Mouse (Mus musculus): ENCODE measurements around the gene Ahctf1. TPM values are rescaled to one million over a fixed set of nuclear protein-coding genes. Genes with fewer than 3 reads are reported as not detected.

Ahctf1 gene
- 56.7 and 56.9 TPM in 2 replicates for total RNA-seq (2012; rRNA removed)
- 100 to 1,000 TPM in 1 of 2 experiments, 10 to 100 TPM in 1; 70.8 to 489 TPM for polyA plus RNA-seq (2012; ENCODE audit: insufficient read depth in 1 of 2, insufficient read length in 2 of 2, low read depth in 1 of 2, low replicate concordance in 2 of 2, missing spikeins in 1 of 2)

GRCm38 (mm10) chr1:179803513-179804139 lies at the start of gene Ahctf1:
Gene Ahctf1 (minus strand): TSS chr1:179803680.
- peak within 1 kb of the TSS; percentile 93 to 96 for H3K4me3 ChIP-seq (ENCODE audit: control insufficient read depth in 1 of 2, insufficient read depth in 1 of 2, low read depth in 2 of 2, low read length in 2 of 2)
- peaks cover 14 to 41% of the 10 kb centered on the region in 2 experiments for H3K4me1 ChIP-seq (ENCODE audit: control insufficient read depth in 1 of 2, insufficient read depth in 2 of 2, low read length in 2 of 2)
- peak; percentile 99 for DNase-seq (ENCODE audit: low read depth, low spot score)
- H3K36me3 ChIP-seq (ENCODE audit: control insufficient read depth in 1 of 2, insufficient read depth in 2 of 2, low read length in 2 of 2): peaks cover 6 to 59% of the 10 kb centered on the region in 2 experiments
- H3K9me3 ChIP-seq (replicated peaks; ENCODE audit: insufficient read depth, low read length): no peaks in the 10 kb centered on the region
- peak within 1 kb of the TSS; percentile 97 for H3K9ac ChIP-seq (ENCODE audit: control insufficient read depth, low read depth, low read length, poor library complexity, severe bottlenecking)
- H3K27ac ChIP-seq (ENCODE audit: control insufficient read depth, low read depth, low read length): peak within 1 kb of the TSS; percentile 97
- peaks cover 40% of the 10 kb centered on the region for H3K79me2 ChIP-seq (ENCODE audit: control insufficient read depth, insufficient read depth, low read length, poor library complexity)
- H3K27me3 ChIP-seq (ENCODE audit: control insufficient read depth in 1 of 2, insufficient read depth in 2 of 2, low read length in 2 of 2): no peaks in the 10 kb centered on the region
- peak; percentile 94 for TF ChIP-seq CHD2 (IDR thresholded peaks at IDR 0.05; ENCODE audit: low read length)
- peak; percentile 49; the same call in 1 of the 2 replicates for TF ChIP-seq NRF1 (IDR thresholded peaks at IDR 0.05; ENCODE audit: insufficient read depth, low read depth, low read length, poor library complexity, severe bottlenecking)
- TF ChIP-seq ZKSCAN1 (IDR thresholded peaks at IDR 0.05; ENCODE audit: low read depth, low read length): no peak
- no peak for TF ChIP-seq ZC3H11A (IDR thresholded peaks at IDR 0.05; ENCODE audit: low read depth, low read length)
- peak; percentile 79 for TF ChIP-seq ELF1 (IDR thresholded peaks at IDR 0.05; ENCODE audit: low read depth, low read length)
- no peak; the same call in 1 of the 2 replicates for TF ChIP-seq MXI1 (IDR thresholded peaks at IDR 0.05; ENCODE audit: low read depth, low read length)
- peak; percentile 86 for TF ChIP-seq ZNF384 (IDR thresholded peaks at IDR 0.05; ENCODE audit: low read depth, low read length)
- TF ChIP-seq GABPA (IDR thresholded peaks at IDR 0.05; ENCODE audit: low read depth, low read length): no peak
- TF ChIP-seq MEF2A (IDR thresholded peaks at IDR 0.05; ENCODE audit: extremely low read depth, insufficient replicate concordance, low read depth, low read length, poor library complexity, severe bottlenecking): no peak
- peak; percentile 93 for TF ChIP-seq E2F4 (IDR thresholded peaks at IDR 0.05; ENCODE audit: borderline replicate concordance, low read depth, low read length)
- no peak; the same call in 1 of the 2 replicates for TF ChIP-seq MAZ (IDR thresholded peaks at IDR 0.05; ENCODE audit: low read depth, low read length)
- peak; percentile 92 for TF ChIP-seq SIN3A (IDR thresholded peaks at IDR 0.05; ENCODE audit: low read length)
- TF ChIP-seq TAL1 (IDR thresholded peaks at IDR 0.05; ENCODE audit: low read length): peak; percentile 74
- peak; percentile 97 for TF ChIP-seq TBP (IDR thresholded peaks at IDR 0.05; ENCODE audit: low read depth, low read length)
- TF ChIP-seq JUND (IDR thresholded peaks at IDR 0.05; ENCODE audit: low read depth, low read length): no peak
- TF ChIP-seq MAFK (IDR thresholded peaks at IDR 0.05; ENCODE audit: borderline replicate concordance, low read depth, low read length): no peak
- TF ChIP-seq HCFC1 (IDR thresholded peaks at IDR 0.05; ENCODE audit: low read depth, low read length): peak; percentile 99
- TF ChIP-seq RAD21 (IDR thresholded peaks at IDR 0.05; ENCODE audit: low read depth, low read length): no peak
- TF ChIP-seq CHD1 (IDR thresholded peaks at IDR 0.05; ENCODE audit: low read depth, low read length): no peak
- peak; percentile 45; the same call in 1 of the 2 replicates for TF ChIP-seq MYB (IDR thresholded peaks at IDR 0.05; ENCODE audit: low read depth, low read length)
- TF ChIP-seq ETS1 (IDR thresholded peaks at IDR 0.05; ENCODE audit: low read depth, low read length): peak; percentile 65; the same call in 1 of the 2 replicates
- TF ChIP-seq ZMIZ1 (IDR thresholded peaks at IDR 0.05; ENCODE audit: low read depth, low read length): peak; percentile 66; the same call in 1 of the 2 replicates
- peak; percentile 90 for TF ChIP-seq GATA1 (IDR thresholded peaks at IDR 0.05; ENCODE audit: low read depth, low read length)
- TF ChIP-seq BHLHE40 (IDR thresholded peaks at IDR 0.05; ENCODE audit: borderline replicate concordance, low read depth, low read length): no peak
- no peak for TF ChIP-seq SMC3 (IDR thresholded peaks at IDR 0.05; ENCODE audit: low read depth, low read length)
- TF ChIP-seq KAT2A (conservative IDR thresholded peaks at IDR 0.05; ENCODE audit: low read depth, low read length): peak; percentile 84; the same call in 1 of the 2 replicates
- peak; percentile 43 to 90; a peak in 2 of 4 replicates for TF ChIP-seq EP300 (IDR thresholded peaks at IDR 0.05; ENCODE audit: low read depth in 1 of 2, low read length in 2 of 2)
- TF ChIP-seq MAX (IDR thresholded peaks at IDR 0.05; ENCODE audit: low read length): 0 out of 2 replicates have a peak, but pooled peaks have one; percentile 63
- TF ChIP-seq POLR2AphosphoS5 (IDR thresholded peaks at IDR 0.05; ENCODE audit: borderline replicate concordance, low read depth, low read length): peak; percentile 29; the same call in 1 of the 2 replicates
- no peak for TF ChIP-seq USF2 (IDR thresholded peaks at IDR 0.05; ENCODE audit: borderline replicate concordance in 1 of 2, insufficient read depth in 1 of 2, low read depth in 1 of 2, low read length in 2 of 2)
- no peak for TF ChIP-seq CTCF (IDR thresholded peaks at IDR 0.05 in 2 of 3, conservative IDR thresholded peaks at IDR 0.05 in 1 of 3; ENCODE audit: control insufficient read depth in 1 of 3, insufficient read depth in 1 of 3, low read depth in 2 of 3, low read length in 3 of 3, poor library complexity in 1 of 3, severe bottlenecking in 1 of 3)
- no peak for TF ChIP-seq USF1 (IDR thresholded peaks at IDR 0.05; ENCODE audit: low read depth, low read length)
- TF ChIP-seq UBTF (IDR thresholded peaks at IDR 0.05; ENCODE audit: borderline replicate concordance, insufficient read depth, low read depth, low read length): peak; percentile 83
- TF ChIP-seq POLR2AphosphoS2 (IDR thresholded peaks at IDR 0.05; ENCODE audit: low read length): peak; percentile 89; the same call in 1 of the 2 replicates
- TF ChIP-seq POLR2A (IDR thresholded peaks at IDR 0.05; ENCODE audit: control insufficient read depth in 1 of 2, insufficient read depth in 1 of 2, low read depth in 1 of 2, low read length in 2 of 2, poor library complexity in 1 of 2): peak; percentile 97 to 99

Measured in MEL (cell line).